Mouse (Mus musculus): ENCODE measurements at regions not wholly inside any gene's neighbourhood (a gene's known extent, or its start where the extent isn't known, plus 50 kb on each side); places are given as distances from the start of the nearest gene placed in this dataset.

- WGBS = 63% methylated on average over 6 of the region's 6 CpGs
- Histone ChIP-seq H3K9ac (no peak overlapping the region), H3K4me3 (no peak overlapping the region), H3K9me3 (no peaks in the 10 kb centered on the region), H3K36me3 (no peaks in the 10 kb centered on the region), H3K4me1 (no peaks in the 10 kb centered on the region), H3K4me2 (no peak overlapping the region), H3K27ac (no peak overlapping the region), H3K27me3 (no peaks in the 10 kb centered on the region)
- ATAC-seq (ENCODE audit: insufficient number of reproducible peaks, insufficient read depth, low FRiP score, low TSS enrichment, low read depth) = no peak
Measured at GRCm38 (mm10) chr3:52576703-52577244, 308.6 kb downstream of the Foxo1 start.

GRCm38 (mm10) chr3:52575237-52575798 lies 307.2 kb downstream of the Foxo1 start:
- no peak overlapping the region for H3K27ac ChIP-seq
- WGBS = 78% methylated on average over 8 of the region's 8 CpGs
- no peak overlapping the region for H3K4me2 ChIP-seq
- H3K36me3 ChIP-seq = no peaks in the 10 kb centered on the region
- no peaks in the 10 kb centered on the region for H3K4me1 ChIP-seq
- H3K27me3 ChIP-seq = no peaks in the 10 kb centered on the region
- H3K4me3 ChIP-seq = no peak overlapping the region
- no peak overlapping the region for H3K9ac ChIP-seq
- H3K9me3 ChIP-seq = no peaks in the 10 kb centered on the region
- no peak for ATAC-seq (ENCODE audit: insufficient number of reproducible peaks, insufficient read depth, low FRiP score, low TSS enrichment, low read depth)

- 84% methylated on average over 6 of the region's 6 CpGs for WGBS
- no peak overlapping the region for H3K9ac ChIP-seq
- no peaks in the 10 kb centered on the region for H3K27me3 ChIP-seq
- no peak overlapping the region for H3K4me2 ChIP-seq
- no peak overlapping the region for H3K4me3 ChIP-seq
- no peak for ATAC-seq (ENCODE audit: insufficient number of reproducible peaks, insufficient read depth, low FRiP score, low TSS enrichment, low read depth)
- no peaks in the 10 kb centered on the region for H3K4me1 ChIP-seq
- no peaks in the 10 kb centered on the region for H3K36me3 ChIP-seq
- no peak overlapping the region for H3K27ac ChIP-seq
- H3K9me3 ChIP-seq = no peaks in the 10 kb centered on the region
Measured at GRCm38 (mm10) chr3:52574341-52574740, 306.2 kb downstream of the Foxo1 start.

- Histone ChIP-seq H3K27me3 (no peaks in the 10 kb centered on the region), H3K4me2 (no peak overlapping the region), H3K9me3 (no peaks in the 10 kb centered on the region), H3K9ac (no peak overlapping the region), H3K4me3 (no peak overlapping the region), H3K4me1 (no peaks in the 10 kb centered on the region), H3K27ac (no peak overlapping the region), H3K36me3 (no peaks in the 10 kb centered on the region)
- ATAC-seq (ENCODE audit: insufficient number of reproducible peaks, insufficient read depth, low FRiP score, low TSS enrichment, low read depth) = no peak
- 91% methylated on average over 6 of the region's 6 CpGs for WGBS
Measured at GRCm38 (mm10) chr3:52573806-52574205, 305.7 kb downstream of the Foxo1 start.

GRCm38 (mm10) chr3:52572514-52573485 lies 304.7 kb downstream of the Foxo1 start:
- H3K4me1 ChIP-seq = peaks cover 3% of the 10 kb centered on the region; the same call in 1 of the 2 replicates
- no peaks in the 10 kb centered on the region for H3K27me3 ChIP-seq
- H3K9ac ChIP-seq = no peak overlapping the region
- no peaks in the 10 kb centered on the region for H3K36me3 ChIP-seq
- H3K4me2 ChIP-seq = no peak overlapping the region
- H3K4me3 ChIP-seq = no peak overlapping the region
- no peak overlapping the region for H3K27ac ChIP-seq
- no peak for ATAC-seq (ENCODE audit: insufficient number of reproducible peaks, insufficient read depth, low FRiP score, low TSS enrichment, low read depth)
- no peaks in the 10 kb centered on the region for H3K9me3 ChIP-seq
- WGBS = 81% methylated on average over 11 of the region's 11 CpGs

GRCm38 (mm10) chr3:52567606-52568372 lies 299.7 kb downstream of the Foxo1 start:
- ATAC-seq (ENCODE audit: insufficient number of reproducible peaks, insufficient read depth, low FRiP score, low TSS enrichment, low read depth) = no peak
- Histone ChIP-seq H3K4me3 (no peak overlapping the region), H3K9ac (no peak overlapping the region), H3K36me3 (no peaks in the 10 kb centered on the region), H3K27me3 (peaks cover 11% of the 10 kb centered on the region; the same call in 1 of the 2 replicates), H3K9me3 (no peaks in the 10 kb centered on the region), H3K4me2 (no peak overlapping the region), H3K27ac (no peak overlapping the region), H3K4me1 (peaks cover 3% of the 10 kb centered on the region; the same call in 1 of the 2 replicates)
- WGBS = 84% methylated on average over 9 of the region's 9 CpGs

GRCm38 (mm10) chr3:52563595-52563994 lies 295.5 kb downstream of the Foxo1 start:
- no peaks in the 10 kb centered on the region for H3K9me3 ChIP-seq
- H3K9ac ChIP-seq = no peak overlapping the region
- H3K4me2 ChIP-seq = no peak overlapping the region
- peaks cover 8% of the 10 kb centered on the region for H3K4me1 ChIP-seq
- ATAC-seq (ENCODE audit: insufficient number of reproducible peaks, insufficient read depth, low FRiP score, low TSS enrichment, low read depth) = no peak
- WGBS = 78% methylated on average over 5 of the region's 5 CpGs
- H3K4me3 ChIP-seq = no peak overlapping the region
- no peak overlapping the region for H3K27ac ChIP-seq
- peaks cover 15% of the 10 kb centered on the region; the same call in 1 of the 2 replicates for H3K27me3 ChIP-seq
- no peaks in the 10 kb centered on the region for H3K36me3 ChIP-seq

- H3K36me3 ChIP-seq = no peaks in the 10 kb centered on the region
- no peak overlapping the region for H3K9ac ChIP-seq
- no peak overlapping the region for H3K27ac ChIP-seq
- no peaks in the 10 kb centered on the region for H3K9me3 ChIP-seq
- 56% methylated on average over 5 of the region's 5 CpGs for WGBS
- peaks cover 15% of the 10 kb centered on the region; the same call in 1 of the 2 replicates for H3K27me3 ChIP-seq
- peaks cover 7% of the 10 kb centered on the region for H3K4me1 ChIP-seq
- ATAC-seq (ENCODE audit: insufficient number of reproducible peaks, insufficient read depth, low FRiP score, low TSS enrichment, low read depth) = no peak
- H3K4me3 ChIP-seq = no peak overlapping the region
- no peak overlapping the region for H3K4me2 ChIP-seq
Measured at GRCm38 (mm10) chr3:52562816-52563215, 294.7 kb downstream of the Foxo1 start.

- no peak for ATAC-seq (ENCODE audit: insufficient number of reproducible peaks, insufficient read depth, low FRiP score, low TSS enrichment, low read depth)
- no peak overlapping the region for H3K4me3 ChIP-seq
- H3K36me3 ChIP-seq = no peaks in the 10 kb centered on the region
- H3K27me3 ChIP-seq = peaks cover 9% of the 10 kb centered on the region; the same call in 1 of the 2 replicates
- no peak overlapping the region for H3K4me2 ChIP-seq
- no peak overlapping the region for H3K9ac ChIP-seq
- H3K9me3 ChIP-seq = no peaks in the 10 kb centered on the region
- WGBS = 64% methylated on average over 10 of the region's 10 CpGs
- H3K4me1 ChIP-seq = peaks cover 7% of the 10 kb centered on the region
- H3K27ac ChIP-seq = no peak overlapping the region
Measured at GRCm38 (mm10) chr3:52559481-52559880, 291.3 kb downstream of the Foxo1 start.

GRCm38 (mm10) chr3:52558765-52559164 lies 290.6 kb downstream of the Foxo1 start:
- WGBS = 41% methylated on average over 6 of the region's 6 CpGs
- Histone ChIP-seq H3K9me3 (no peaks in the 10 kb centered on the region), H3K27ac (no peak overlapping the region), H3K4me3 (no peak overlapping the region), H3K4me2 (peak overlapping the region; percentile 19; the same call in 1 of the 2 replicates), H3K36me3 (no peaks in the 10 kb centered on the region), H3K9ac (no peak overlapping the region), H3K4me1 (peaks cover 7% of the 10 kb centered on the region), H3K27me3 (peaks cover 9% of the 10 kb centered on the region; the same call in 1 of the 2 replicates)
- ATAC-seq (ENCODE audit: insufficient number of reproducible peaks, insufficient read depth, low FRiP score, low TSS enrichment, low read depth) = no peak

GRCm38 (mm10) chr3:52557296-52557695 lies 289.2 kb downstream of the Foxo1 start:
- no peak overlapping the region for H3K27ac ChIP-seq
- WGBS = 80% methylated on average over 4 of the region's 4 CpGs
- ATAC-seq (ENCODE audit: insufficient number of reproducible peaks, insufficient read depth, low FRiP score, low TSS enrichment, low read depth) = no peak
- no peaks in the 10 kb centered on the region; the same call in 1 of the 2 replicates for H3K27me3 ChIP-seq
- peaks cover 7% of the 10 kb centered on the region for H3K4me1 ChIP-seq
- H3K9ac ChIP-seq = no peak overlapping the region
- H3K36me3 ChIP-seq = no peaks in the 10 kb centered on the region
- H3K9me3 ChIP-seq = no peaks in the 10 kb centered on the region
- no peak overlapping the region for H3K4me2 ChIP-seq
- no peak overlapping the region for H3K4me3 ChIP-seq
